Mouse (Mus musculus) spleen, adult 2 months (tissue): ENCODE results near the gene Fam207a. TPM values are rescaled to one million over a fixed set of nuclear protein-coding genes. Genes with fewer than 3 reads are reported as not detected.
A peak's percentile ranks its signal among the peaks of the same experiment; 100 is the strongest.

Experiments used
- DNase-seq, 2 experiments: peaks; one replicate each; pipeline versions ENCODE4 v3.0.0 to v3.0.0-alpha.2; 2012 to 2021; ENCODE audit warnings: low spot score in 2 of 2, low read depth in 1 of 2
- H3K27ac ChIP-seq: fragments of 200-500 bp; 2 replicates; pipeline ENCODE4 v1.5.1; 2012; ENCODE audit warnings: low read length, inconsistent platforms; ENCODE audit not compliant: insufficient read depth
- H3K27me3 ChIP-seq: fragments of 200-500 bp; 2 replicates; pipeline ENCODE4 v1.6.1; 2012; ENCODE audit warnings: mild to moderate bottlenecking, moderate library complexity, low read length, inconsistent platforms; ENCODE audit not compliant: control insufficient read depth, insufficient read depth
- H3K36me3 ChIP-seq: fragments of 200-500 bp; 2 replicates; pipeline ENCODE4 v1.6.1; 2012; ENCODE audit warnings: mild to moderate bottlenecking, low read length, inconsistent platforms; ENCODE audit not compliant: control insufficient read depth, insufficient read depth
- H3K4me1 ChIP-seq: fragments of 200-500 bp; 2 replicates; pipeline ENCODE4 v1.6.1; 2011; ENCODE audit warnings: inconsistent platforms; ENCODE audit not compliant: control insufficient read depth, insufficient read depth, insufficient read length
- H3K4me3 ChIP-seq: fragments of 200-500 bp; 2 replicates; pipeline ENCODE4 v1.5.1; 2011; ENCODE audit warnings: mild to moderate bottlenecking, inconsistent platforms; ENCODE audit not compliant: insufficient read depth, insufficient read length; ENCODE audit errors: extremely low read depth
- CTCF ChIP-seq: fragments of 200-500 bp; IDR thresholded peaks from 2 replicates; pipeline ENCODE4 v1.5.1; 2011; ENCODE audit warnings: mild to moderate bottlenecking, inconsistent platforms; ENCODE audit not compliant: insufficient read depth, insufficient read length, insufficient replicate concordance; ENCODE audit errors: extremely low read depth
- POLR2A ChIP-seq: fragments of 200-500 bp; IDR thresholded peaks from 2 replicates; pipeline ENCODE4 v1.6.1; 2011; ENCODE audit warnings: low read depth, low read length, inconsistent platforms
- WGBS: fragments of 180-500 bp; shearing (Covaris S2); methylation state at CpG from one replicate; pipeline ENCODE4 v1.1.7; 2018; 5-methylcytosine and 5-hydroxymethylcytosine counted together
- polyA plus RNA-seq: library from polyadenylated mRNA; depleted of rRNA; stranded (reverse); fragments of >200 nt; gene quantifications from 2 replicates; pipeline ENCODE4 v1.2.3, GENCODE M21; 2012

Fam207a gene
- polyA plus RNA-seq, 1 experiment = 21.1 TPM

GRCm38 (mm10) chr10:77531026-77532019 is 15.7 kb upstream of the Fam207a start:
- Histone ChIP-seq H3K27me3 (no peaks in the 10 kb centered on the region), H3K4me1 (peaks cover 18% of the 10 kb centered on the region; the same call in 1 of the 2 replicates), H3K4me3 (peak overlapping the region; percentile 84), H3K36me3 (no peaks in the 10 kb centered on the region), H3K27ac (peak overlapping the region; percentile 88)
- WGBS = 29% methylated on average over 6 of the region's 6 CpGs
- no peak for TF ChIP-seq POLR2A
- TF ChIP-seq CTCF = no peak
- no peak for DNase-seq

GRCm38 (mm10) chr10:77530140-77530539 is 14.6 kb upstream of the Fam207a start, which contains the start of gene Itgb2:
Gene Itgb2 (plus strand): TSS chr10:77530252.
- Histone ChIP-seq H3K36me3 (no peaks in the 10 kb centered on the region), H3K4me3 (peak within 1 kb of the TSS; percentile 84), H3K4me1 (peaks cover 15% of the 10 kb centered on the region; the same call in 1 of the 2 replicates), H3K27ac (peak within 1 kb of the TSS; percentile 88), H3K27me3 (no peaks in the 10 kb centered on the region)
- peak; percentile 68 to 79 for DNase-seq
- TF ChIP-seq CTCF (no peak), POLR2A (peak; percentile 55)
- under 1% methylated on average over 9 of the region's 9 CpGs for WGBS

- Histone ChIP-seq H3K27me3 (no peaks in the 10 kb centered on the region), H3K36me3 (no peaks in the 10 kb centered on the region), H3K4me1 (peaks cover 6% of the 10 kb centered on the region; the same call in 1 of the 2 replicates), H3K27ac (no peak overlapping the region), H3K4me3 (no peak overlapping the region)
- no peak for TF ChIP-seq POLR2A
- TF ChIP-seq CTCF = no peak
- 87% methylated on average over 6 of the region's 6 CpGs for WGBS
- DNase-seq = no peak
Observed at GRCm38 (mm10) chr10:77528634-77529033, 13.0 kb upstream of the Fam207a start.

- Histone ChIP-seq H3K4me3 (no peak overlapping the region), H3K27ac (no peak overlapping the region), H3K4me1 (peaks cover 19% of the 10 kb centered on the region), H3K36me3 (no peaks in the 10 kb centered on the region), H3K27me3 (no peaks in the 10 kb centered on the region)
- no peak for TF ChIP-seq POLR2A
- DNase-seq = no peak
- 76% methylated on average over 2 of the region's 2 CpGs for WGBS
Observed at GRCm38 (mm10) chr10:77526488-77526887, 10.9 kb upstream of the Fam207a start.

GRCm38 (mm10) chr10:77523321-77523720 is 7.7 kb upstream of the Fam207a start:
- no peak for DNase-seq
- TF ChIP-seq POLR2A = no peak
- no peak for TF ChIP-seq CTCF
- Histone ChIP-seq H3K27me3 (no peaks in the 10 kb centered on the region), H3K4me1 (peaks cover 17% of the 10 kb centered on the region), H3K36me3 (no peaks in the 10 kb centered on the region), H3K27ac (peak overlapping the region; percentile 85), H3K4me3 (no peak overlapping the region)
- 20% methylated on average over 7 of the region's 7 CpGs for WGBS

GRCm38 (mm10) chr10:77522746-77523145 is 7.2 kb upstream of the Fam207a start:
- TF ChIP-seq CTCF (no peak), POLR2A (no peak)
- peaks cover 17% of the 10 kb centered on the region for H3K4me1 ChIP-seq
- H3K36me3 ChIP-seq = no peaks in the 10 kb centered on the region
- peak overlapping the region; percentile 46 for H3K4me3 ChIP-seq
- 23% methylated on average over 12 of the region's 12 CpGs for WGBS
- H3K27ac ChIP-seq = peak overlapping the region; percentile 85
- H3K27me3 ChIP-seq = no peaks in the 10 kb centered on the region
- no peak for DNase-seq
